Comparison of ENCODE assay signal across 8 mouse cellular contexts in the genomic region with DNA sequence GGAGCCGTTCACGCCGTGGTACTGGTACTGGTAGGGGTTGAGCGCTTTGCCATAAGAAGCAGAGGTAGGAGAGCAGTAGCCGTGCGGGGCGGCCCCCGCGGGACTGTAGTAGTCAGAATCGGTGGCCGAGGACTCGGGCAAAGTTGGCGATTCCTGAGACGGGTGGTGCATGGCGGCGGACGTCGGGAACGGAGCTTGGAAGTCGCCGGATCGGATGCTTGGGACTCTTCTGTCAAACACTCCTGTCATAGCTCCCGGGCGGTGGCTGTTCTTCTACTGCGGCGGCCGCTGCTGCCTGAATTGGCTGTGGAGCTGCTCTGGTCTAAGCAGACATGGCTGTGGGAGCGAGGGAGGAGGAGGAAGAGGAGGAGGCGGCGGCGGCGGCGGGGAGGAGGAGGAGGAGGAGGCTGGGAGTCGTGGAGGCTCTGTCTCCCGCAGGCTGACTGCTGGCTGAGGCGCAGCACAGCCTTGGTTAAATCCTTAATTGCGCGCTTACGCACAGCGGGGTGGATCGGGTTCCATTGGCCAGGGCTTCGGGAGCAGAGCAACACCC. TPM values are rescaled to one million over a fixed set of nuclear protein-coding genes. Genes with fewer than 3 reads are reported as not detected.
A peak's percentile ranks its signal among the peaks of the same experiment; 100 is the strongest.
DNase-seq lines count a peak whose midpoint lies in the region; ATAC-seq lines count a peak whose summit lies in the region.

A gene (minus strand): TSS at position 448 of the 553 bp plus-strand sequence.

- intact Hi-C loops in left cerebral cortex, postnatal 4 days (cut with DNase I), result loop anchor here (5.0 to 10.0 kb wide), 2 partner anchors 777 to 1024 kb away; no protein-coding TSS in a partner anchor

- H3K4me2 ChIP-seq in kidney, embryonic 15.5 days, result peak within 1 kb of the TSS; percentile 85
- peak within 1 kb of the TSS; percentile 87 for H3K4me2 ChIP-seq in heart, embryonic 14.5 days (ENCODE audit: low read length)
- peak within 1 kb of the TSS; percentile 74 for H3K4me2 ChIP-seq in neural tube, embryonic 11.5 days (ENCODE audit: low read depth)

- no peaks in the 10 kb centered on the region for H3K36me3 ChIP-seq in kidney, embryonic 15.5 days
- no peaks in the 10 kb centered on the region for H3K36me3 ChIP-seq in heart, embryonic 14.5 days (ENCODE audit: control insufficient read depth, insufficient read depth, low read length)
- no peaks in the 10 kb centered on the region for H3K36me3 ChIP-seq in neural tube, embryonic 11.5 days (ENCODE audit: control insufficient read depth, insufficient read depth, low read length)

- no peak for DNase-seq in kidney, postnatal 36 days
- DNase-seq in embryo, embryonic 10 days (ENCODE audit: low spot score), result peak; percentile 81
- no peak for DNase-seq in left cerebral cortex, postnatal 4 days
- DNase-seq in neural tube, embryonic 11.5 days (ENCODE audit: low spot score), result peak; percentile 63
- DNase-seq in MN1 (ENCODE audit: low spot score), result no peak

- no peaks in the 10 kb centered on the region for H3K9me3 ChIP-seq in kidney, embryonic 15.5 days (replicated peaks)
- no peaks in the 10 kb centered on the region for H3K9me3 ChIP-seq in heart, embryonic 14.5 days (ENCODE audit: control insufficient read depth, low read length)
- no peaks in the 10 kb centered on the region for H3K9me3 ChIP-seq in neural tube, embryonic 11.5 days (ENCODE audit: control insufficient read depth, low read length)

- H3K4me3 ChIP-seq in kidney, embryonic 15.5 days (replicated peaks), result peak within 1 kb of the TSS; percentile 47
- H3K4me3 ChIP-seq in heart, embryonic 14.5 days (ENCODE audit: control insufficient read depth in 1 of 2, insufficient read depth in 1 of 2, low read depth in 1 of 2, low read length in 2 of 2), result peak within 1 kb of the TSS; percentile 57 to 63
- H3K4me3 ChIP-seq in neural tube, embryonic 11.5 days (ENCODE audit: low read depth, low read length), result peak within 1 kb of the TSS; percentile 42

- no peak within 1 kb of the TSS for H3K27ac ChIP-seq in kidney, embryonic 15.5 days
- H3K27ac ChIP-seq in heart, embryonic 14.5 days (replicated peaks in 1 of 2; ENCODE audit: control insufficient read depth in 1 of 2, insufficient read depth in 1 of 2, low read depth in 2 of 2, low read length in 2 of 2), result no peak within 1 kb of the TSS
- no peak within 1 kb of the TSS for H3K27ac ChIP-seq in neural tube, embryonic 11.5 days (ENCODE audit: low read depth, low read length)

- H3K9ac ChIP-seq in kidney, embryonic 15.5 days, result 0 out of 2 replicates have a peak within 1 kb of the TSS, but pooled peaks have one; percentile 23
- peak within 1 kb of the TSS; percentile 67 for H3K9ac ChIP-seq in heart, embryonic 14.5 days (ENCODE audit: low read length)
- H3K9ac ChIP-seq in neural tube, embryonic 11.5 days (ENCODE audit: low read length), result peak within 1 kb of the TSS; percentile 16; the same call in 1 of the 2 replicates

- ATAC-seq in kidney, embryonic 15.5 days (replicated peaks; ENCODE audit: low FRiP score), result peak; percentile 59
- ATAC-seq in heart, embryonic 14.5 days (ENCODE audit: insufficient number of reproducible peaks, insufficient read depth, low FRiP score, low read depth), result no peak
- ATAC-seq in neural tube, embryonic 11.5 days (ENCODE audit: insufficient read depth, low FRiP score, low TSS enrichment), result peak; percentile 14; the same call in 1 of the 2 replicates
- no peak for ATAC-seq in cerebellum, adult (ENCODE audit: insufficient number of reproducible peaks, low FRiP score, low TSS enrichment)

- 1% methylated on average over 38 of the region's 42 CpGs for WGBS in kidney, embryonic 15.5 days
- under 1% methylated on average over 41 of the region's 42 CpGs for WGBS in heart, embryonic 14.5 days
- WGBS in neural tube, embryonic 11.5 days, result under 1% methylated on average over 36 of the region's 42 CpGs

- peaks cover 93% of the 10 kb centered on the region for H3K27me3 ChIP-seq in kidney, embryonic 15.5 days
- H3K27me3 ChIP-seq in heart, embryonic 14.5 days (ENCODE audit: control insufficient read depth, insufficient read depth, low read length), result peaks cover 71% of the 10 kb centered on the region
- peaks cover 70% of the 10 kb centered on the region for H3K27me3 ChIP-seq in neural tube, embryonic 11.5 days (ENCODE audit: control insufficient read depth, insufficient read depth, low read length)

- H3K4me1 ChIP-seq in kidney, embryonic 15.5 days, result peaks cover 25% of the 10 kb centered on the region
- H3K4me1 ChIP-seq in heart, embryonic 14.5 days (ENCODE audit: control insufficient read depth in 2 of 2, insufficient read depth in 2 of 2, low read length in 2 of 2), result peaks cover 9 to 16% of the 10 kb centered on the region in 2 experiments; a peak in 3 of 4 replicates
- peaks cover 5% of the 10 kb centered on the region; the same call in 1 of the 2 replicates for H3K4me1 ChIP-seq in neural tube, embryonic 11.5 days (ENCODE audit: control insufficient read depth, insufficient read depth, low read length)

RNA-seq across cellular contexts. Expression of the gene that starts here (rescaled TPM):
- polyA plus RNA-seq in kidney, embryonic 15.5 days (2015; fragmentation: Nextera tagmentation; extraction: Ambion mirVana), result 0.35 and 3.4 TPM in 2 replicates
- polyA plus RNA-seq in heart, embryonic 14.5 days (2014; fragmentation: Nextera tagmentation; extraction: Ambion mirVana), result 1.3 TPM in 2 replicates
- 10 to 100 TPM; 15.2 to 18.4 TPM for total RNA-seq in left cerebral cortex, postnatal 4 days (2021)
- 0.74 and 0.97 TPM in 2 replicates for polyA plus RNA-seq in neural tube, embryonic 11.5 days (2014; fragmentation: Nextera tagmentation; extraction: Ambion mirVana)

Comparison
In these comparisons a context has a peak if more than half of its experiments do, and no peak if none do; other contexts are left out.
1. Peak in DNase-seq, ATAC-seq, H3K4me3 ChIP-seq, H3K9ac ChIP-seq and H3K4me2 ChIP-seq in neural tube, embryonic 11.5 days; RNA of the gene not detected or under 1 TPM.
2. H3K9ac ChIP-seq: peak in every context shown above with its lines; median percentile 67 in heart, embryonic 14.5 days; 23 in kidney, embryonic 15.5 days; 16 in neural tube, embryonic 11.5 days.